Mouse (Mus musculus): ENCODE measurements around the gene Msx1.

The Msx1 gene

DNA sequence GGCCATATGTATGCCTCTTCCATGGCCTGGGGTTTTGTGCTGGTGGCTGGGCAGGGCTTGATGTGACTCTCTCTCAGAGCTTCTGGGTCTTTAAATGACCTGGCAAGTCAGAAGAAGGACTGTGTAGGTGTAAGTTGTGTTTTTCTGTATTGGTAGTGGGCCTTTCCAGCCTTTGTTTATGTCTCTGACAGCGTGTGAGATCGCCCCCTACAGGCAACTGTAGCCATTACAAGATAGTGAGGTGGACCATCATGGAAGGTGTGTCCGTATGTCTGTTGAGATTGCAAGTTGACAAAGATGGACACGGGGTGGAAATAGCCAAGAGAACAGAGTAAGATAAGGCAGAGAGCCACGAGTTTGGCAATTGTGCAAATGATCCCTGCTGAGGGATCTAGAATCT lies 32.2 kb downstream of the Msx1 start:
- no peak for DNase-seq (ENCODE audit: low spot score in 2 of 2)

DNA sequence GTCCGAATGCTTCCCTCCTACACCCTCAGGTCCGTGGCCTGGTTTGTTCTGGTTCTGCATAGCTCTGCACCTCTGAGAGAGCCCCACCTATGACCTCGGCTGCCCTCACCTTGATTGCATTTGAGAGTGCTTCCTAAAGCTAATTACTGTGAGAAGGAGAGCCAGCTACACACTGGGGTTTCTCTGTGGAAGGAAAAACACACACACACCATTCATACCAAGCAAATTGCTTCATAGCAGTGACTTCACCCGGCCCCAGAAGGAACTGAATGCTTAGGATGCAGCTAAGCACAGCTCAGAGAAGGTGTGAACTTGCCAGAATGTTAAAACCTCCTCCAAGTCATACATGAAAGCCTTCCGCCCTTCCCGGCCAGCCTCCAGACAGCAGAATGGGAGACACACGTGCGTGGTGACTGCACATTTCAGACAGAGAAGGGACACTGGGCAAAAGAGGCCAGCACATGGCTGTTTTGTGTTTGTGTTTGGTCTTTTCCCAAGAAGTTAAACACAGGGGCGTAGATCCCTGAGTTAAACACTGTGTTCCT lies 39.5 kb downstream of the Msx1 start:
- no peak for DNase-seq (ENCODE audit: low spot score in 2 of 2)

DNA sequence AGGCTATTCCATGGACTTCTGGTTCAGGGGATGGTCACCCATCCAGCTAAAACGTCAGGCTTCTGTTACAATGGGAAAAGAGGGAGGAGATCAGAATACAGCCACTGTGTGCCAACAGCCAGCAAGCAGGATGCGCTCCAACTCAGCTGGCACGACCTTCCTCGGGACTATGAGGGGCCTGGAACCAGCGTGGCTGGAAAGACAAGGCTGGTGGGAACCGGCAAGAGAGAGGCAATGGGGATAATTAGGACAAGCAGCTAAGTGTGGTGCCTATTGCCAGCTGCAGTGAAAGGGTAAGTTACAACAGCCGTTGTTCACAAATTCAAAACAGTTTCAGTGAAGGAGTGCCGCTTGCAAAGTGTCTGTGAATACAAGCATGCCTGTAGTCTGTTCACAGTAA lies 41.1 kb downstream of the Msx1 start:
- no peak for DNase-seq (ENCODE audit: low spot score in 2 of 2)

DNA sequence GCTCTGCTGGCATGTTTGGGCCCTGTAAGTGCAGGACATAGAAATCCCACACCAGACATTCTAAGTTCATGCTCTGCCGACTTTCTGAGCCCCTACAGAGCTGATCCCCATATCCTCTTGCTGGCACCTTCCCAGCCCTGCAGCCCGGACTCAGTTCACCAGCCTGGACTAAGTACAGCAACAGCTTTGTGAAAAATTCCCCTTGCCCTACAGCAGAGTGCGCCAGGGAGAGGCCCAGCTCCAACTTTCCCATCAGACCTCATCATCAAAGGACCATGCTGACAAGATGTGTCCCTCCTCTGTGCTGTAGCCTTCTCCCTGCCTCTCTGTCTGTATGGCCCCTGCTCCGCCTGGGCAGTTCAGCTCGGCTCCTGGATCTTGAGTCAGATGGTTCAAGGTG lies 48.7 kb downstream of the Msx1 start:
- DNase-seq (ENCODE audit: low spot score in 2 of 2): no peak

DNA sequence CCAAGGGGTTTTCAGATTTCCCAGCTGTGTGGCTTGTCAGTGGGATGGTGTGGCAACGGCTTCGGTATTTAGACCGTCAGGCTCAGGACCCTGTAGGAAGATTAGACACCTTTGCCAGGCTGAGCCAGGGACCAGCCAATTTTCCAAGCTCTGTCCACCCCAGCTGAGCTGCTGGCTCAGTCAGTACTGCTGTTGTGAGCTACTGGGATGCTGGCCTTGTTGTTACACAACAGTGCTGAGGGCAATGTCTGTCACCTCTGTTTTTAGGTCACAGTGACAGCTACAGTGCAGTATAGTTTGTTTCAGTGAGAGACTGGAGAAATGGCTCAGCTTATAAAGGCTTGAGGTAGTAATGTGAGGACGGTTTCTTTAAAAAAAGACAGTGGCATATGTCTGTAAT lies 50.4 kb downstream of the Msx1 start:
- DNase-seq (ENCODE audit: low spot score in 2 of 2): no peak

DNA sequence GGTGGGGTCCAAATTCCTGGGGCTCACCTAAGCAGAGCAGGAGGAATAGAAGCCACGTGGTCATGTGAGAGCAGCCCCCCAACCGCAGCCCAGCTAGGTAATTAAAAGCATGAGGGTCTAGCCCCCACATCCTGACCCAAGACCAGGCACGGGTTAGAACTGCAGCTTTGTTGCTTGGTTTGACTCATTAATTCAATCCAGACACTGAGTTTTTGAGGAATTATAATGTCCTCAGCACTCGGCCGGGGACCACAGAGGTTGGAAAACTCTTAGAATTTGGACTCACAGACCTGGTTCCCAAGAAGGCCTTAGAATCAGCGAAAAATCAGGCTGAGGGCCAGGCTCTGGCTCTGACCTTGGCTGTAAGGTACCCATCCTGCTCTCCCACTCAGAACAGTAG lies 53.5 kb downstream of the Msx1 start:
- DNase-seq (ENCODE audit: low spot score in 2 of 2): no peak

Data from heart, adult 9 months (tissue).